Mouse (Mus musculus): ENCODE measurements around the gene Tmem175. TPM values are rescaled to one million over a fixed set of nuclear protein-coding genes. Genes with fewer than 3 reads are reported as not detected.

Gene Tmem175
- polyA plus RNA-seq, 1 experiment from 2014 or later: 7.3 TPM

DNA sequence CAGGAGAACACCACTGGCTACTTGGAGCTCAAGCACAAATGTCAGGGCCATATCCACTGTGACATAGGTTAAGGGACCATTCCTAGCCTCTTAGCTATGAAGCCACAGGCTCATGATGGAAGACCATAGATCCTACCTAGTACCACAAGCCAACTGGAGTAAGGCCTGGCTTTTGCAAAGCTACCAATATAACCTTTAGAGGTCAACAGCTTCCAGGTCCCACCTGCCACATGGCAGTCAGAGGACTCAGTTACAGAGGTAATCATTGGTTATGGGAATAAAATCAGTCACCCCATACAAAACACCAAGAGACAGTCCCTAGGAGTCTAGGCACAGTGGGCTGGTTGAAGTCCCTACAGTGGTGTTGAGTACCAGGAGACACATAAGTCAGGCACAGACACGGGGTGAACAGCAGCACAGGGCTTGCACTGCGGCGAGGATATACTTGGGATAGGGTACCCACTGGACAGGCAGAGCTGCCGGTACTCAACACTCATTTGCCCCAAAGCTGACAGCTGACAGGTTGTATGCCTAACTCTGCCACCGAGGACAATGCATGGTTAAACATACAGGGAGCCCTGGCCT, 21.7 kb downstream of the Tmem175 start:
- Histone ChIP-seq H3K27me3 (ENCODE audit: insufficient read depth, low read length) (no peaks in the 10 kb centered on the region), H3K27ac (ENCODE audit: low read depth) (no peak overlapping the region), H3K9ac (replicated peaks) (no peak overlapping the region), H3K36me3 (replicated peaks; ENCODE audit: insufficient read depth, low read length) (peaks cover 66% of the 10 kb centered on the region), H3K4me1 (ENCODE audit: insufficient read depth) (no peaks in the 10 kb centered on the region), H3K4me2 (ENCODE audit: low read depth, low read length) (no peak overlapping the region), H3K9me3 (ENCODE audit: low read length) (no peaks in the 10 kb centered on the region), H3K4me3 (ENCODE audit: low read depth, low read length) (no peak overlapping the region)
- TF ChIP-seq EP300 (IDR thresholded peaks at IDR 0.05; ENCODE audit: low read depth) (no peak), CTCF (IDR thresholded peaks at IDR 0.05; ENCODE audit: low read depth) (no peak)
- DNase-seq: no peak
- ATAC-seq: no peak
- WGBS (ENCODE audit: insufficient replicate concordance): 74% methylated on average over 5 of the region's 5 CpGs

DNA sequence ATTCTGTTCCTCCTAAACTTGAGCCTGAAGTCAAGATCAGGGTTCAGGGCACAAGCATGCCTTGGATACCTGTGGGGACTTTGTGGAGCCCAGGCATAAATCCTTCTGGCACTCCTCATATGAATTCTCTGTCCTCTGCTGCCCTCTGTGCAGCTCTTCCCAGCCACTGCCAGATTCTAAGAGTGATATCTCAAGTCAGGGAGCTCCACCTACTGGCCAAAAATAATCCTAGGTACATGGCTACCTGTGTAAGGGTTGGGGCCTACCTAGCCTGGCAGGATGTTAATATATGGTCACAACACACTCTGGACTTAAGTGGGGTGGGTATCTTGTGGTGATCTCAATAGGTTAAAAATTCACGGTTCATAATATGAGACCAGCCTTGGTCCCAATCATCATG, 22.3 kb downstream of the Tmem175 start:
- peak; percentile 78 for ATAC-seq
- H3K4me2 ChIP-seq (ENCODE audit: low read depth, low read length): no peak overlapping the region
- H3K36me3 ChIP-seq (replicated peaks; ENCODE audit: insufficient read depth, low read length): peaks cover 62% of the 10 kb centered on the region
- H3K9ac ChIP-seq (replicated peaks): no peak overlapping the region
- DNase-seq: peak; percentile 54
- peak; percentile 84 for TF ChIP-seq CTCF (IDR thresholded peaks at IDR 0.05; ENCODE audit: low read depth)
- no peak for TF ChIP-seq EP300 (IDR thresholded peaks at IDR 0.05; ENCODE audit: low read depth)
- WGBS (ENCODE audit: insufficient replicate concordance): 50% methylated on average over 1 of the region's 1 CpGs
- no peaks in the 10 kb centered on the region for H3K4me1 ChIP-seq (ENCODE audit: insufficient read depth)
- H3K27me3 ChIP-seq (ENCODE audit: insufficient read depth, low read length): no peaks in the 10 kb centered on the region
- H3K27ac ChIP-seq (ENCODE audit: low read depth): no peak overlapping the region
- H3K9me3 ChIP-seq (ENCODE audit: low read length): no peaks in the 10 kb centered on the region
- H3K4me3 ChIP-seq (ENCODE audit: low read depth, low read length): no peak overlapping the region

DNA sequence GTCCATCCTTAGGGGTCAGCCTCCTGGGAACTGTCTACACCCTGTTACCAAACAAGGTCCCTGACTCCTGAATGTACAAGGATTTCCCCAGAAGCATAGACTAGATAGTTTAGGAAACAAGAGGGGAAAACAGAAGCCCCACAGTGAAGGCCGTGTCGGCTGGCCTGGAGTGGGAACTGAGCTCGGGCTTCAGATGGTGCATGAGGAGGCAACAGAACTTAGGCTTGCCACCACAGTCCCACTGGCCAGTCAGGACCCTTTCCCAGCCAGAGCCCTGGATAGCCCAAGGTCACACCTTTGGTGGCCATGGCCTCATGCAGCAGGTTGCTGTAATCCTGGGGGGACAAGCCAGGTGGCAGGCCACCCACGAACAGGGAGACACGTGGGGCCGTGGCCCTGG, 23.8 kb downstream of the Tmem175 start:
- DNase-seq: no peak
- 80% methylated on average over 6 of the region's 6 CpGs for WGBS (ENCODE audit: insufficient replicate concordance)
- no peak for ATAC-seq
- no peak overlapping the region for H3K4me3 ChIP-seq (ENCODE audit: low read depth, low read length)
- H3K9me3 ChIP-seq (ENCODE audit: low read length): no peaks in the 10 kb centered on the region
- H3K36me3 ChIP-seq (replicated peaks; ENCODE audit: insufficient read depth, low read length): peaks cover 57% of the 10 kb centered on the region
- no peaks in the 10 kb centered on the region for H3K4me1 ChIP-seq (ENCODE audit: insufficient read depth)
- no peak overlapping the region for H3K4me2 ChIP-seq (ENCODE audit: low read depth, low read length)
- H3K9ac ChIP-seq (replicated peaks): no peak overlapping the region
- no peak overlapping the region for H3K27ac ChIP-seq (ENCODE audit: low read depth)
- no peaks in the 10 kb centered on the region for H3K27me3 ChIP-seq (ENCODE audit: insufficient read depth, low read length)
- TF ChIP-seq CTCF (IDR thresholded peaks at IDR 0.05; ENCODE audit: low read depth) (no peak), EP300 (IDR thresholded peaks at IDR 0.05; ENCODE audit: low read depth) (no peak)

DNA sequence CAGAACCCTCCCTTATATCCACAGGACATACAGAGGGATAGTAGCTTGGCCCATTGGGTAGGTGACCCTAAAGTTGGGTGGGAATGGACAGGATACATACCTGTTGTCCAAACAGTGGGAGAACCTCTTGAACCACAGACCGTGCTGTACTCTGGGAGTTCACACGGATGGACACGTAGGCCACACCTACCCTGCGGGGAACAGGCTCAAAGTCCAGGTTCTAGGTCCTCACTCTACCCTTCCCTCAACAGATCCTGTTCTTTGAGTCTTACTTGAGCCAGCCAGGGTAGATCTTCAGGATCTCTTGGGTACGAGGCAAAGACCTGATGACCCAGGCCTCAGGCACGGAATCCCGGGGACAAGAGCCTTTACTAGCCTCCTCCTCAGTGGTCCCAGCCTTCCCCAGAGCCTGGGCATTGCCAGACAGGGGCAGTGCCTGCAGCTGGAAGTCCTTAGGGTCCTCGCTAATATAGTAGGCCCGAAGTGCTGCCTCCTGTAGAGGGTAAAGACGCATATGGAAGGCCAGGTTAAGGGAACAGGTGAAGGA, 24.9 kb downstream of the Tmem175 start:
- Histone ChIP-seq H3K4me3 (ENCODE audit: low read depth, low read length) (no peak overlapping the region), H3K4me2 (ENCODE audit: low read depth, low read length) (no peak overlapping the region), H3K9me3 (ENCODE audit: low read length) (no peaks in the 10 kb centered on the region), H3K27ac (ENCODE audit: low read depth) (no peak overlapping the region), H3K36me3 (replicated peaks; ENCODE audit: insufficient read depth, low read length) (peaks cover 46% of the 10 kb centered on the region), H3K27me3 (ENCODE audit: insufficient read depth, low read length) (no peaks in the 10 kb centered on the region), H3K4me1 (ENCODE audit: insufficient read depth) (peaks cover 5% of the 10 kb centered on the region), H3K9ac (replicated peaks) (no peak overlapping the region)
- DNase-seq: no peak
- 80% methylated on average over 10 of the region's 10 CpGs for WGBS (ENCODE audit: insufficient replicate concordance)
- no peak for ATAC-seq
- TF ChIP-seq EP300 (IDR thresholded peaks at IDR 0.05; ENCODE audit: low read depth) (no peak), CTCF (IDR thresholded peaks at IDR 0.05; ENCODE audit: low read depth) (no peak)

DNA sequence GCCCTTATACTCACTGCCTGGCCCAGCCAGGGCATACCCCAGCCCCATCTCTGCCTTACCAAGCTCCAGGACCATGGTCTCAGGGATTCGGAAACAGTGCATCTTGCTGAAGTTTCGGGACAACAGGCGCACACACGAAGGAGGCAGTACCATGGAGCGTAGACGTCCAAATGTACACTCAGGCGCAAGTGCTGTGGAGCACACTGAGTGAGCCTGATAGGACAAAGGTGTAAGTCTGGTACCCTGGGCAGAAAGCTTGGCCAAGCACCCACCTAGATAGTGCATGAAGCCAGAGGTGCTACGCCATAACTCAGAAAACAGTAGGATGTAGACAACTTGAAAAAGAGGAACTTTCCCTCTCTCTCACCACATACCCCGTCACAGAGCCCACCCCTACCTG, 25.8 kb downstream of the Tmem175 start:
- Histone ChIP-seq H3K27me3 (ENCODE audit: insufficient read depth, low read length) (no peaks in the 10 kb centered on the region), H3K9me3 (ENCODE audit: low read length) (no peaks in the 10 kb centered on the region), H3K4me1 (ENCODE audit: insufficient read depth) (peaks cover 13% of the 10 kb centered on the region), H3K9ac (replicated peaks) (no peak overlapping the region), H3K4me2 (ENCODE audit: low read depth, low read length) (no peak overlapping the region), H3K36me3 (replicated peaks; ENCODE audit: insufficient read depth, low read length) (peaks cover 46% of the 10 kb centered on the region), H3K27ac (ENCODE audit: low read depth) (no peak overlapping the region), H3K4me3 (ENCODE audit: low read depth, low read length) (no peak overlapping the region)
- WGBS (ENCODE audit: insufficient replicate concordance): 90% methylated on average over 9 of the region's 9 CpGs
- TF ChIP-seq EP300 (IDR thresholded peaks at IDR 0.05; ENCODE audit: low read depth) (no peak), CTCF (IDR thresholded peaks at IDR 0.05; ENCODE audit: low read depth) (no peak)
- no peak for DNase-seq
- no peak for ATAC-seq

DNA sequence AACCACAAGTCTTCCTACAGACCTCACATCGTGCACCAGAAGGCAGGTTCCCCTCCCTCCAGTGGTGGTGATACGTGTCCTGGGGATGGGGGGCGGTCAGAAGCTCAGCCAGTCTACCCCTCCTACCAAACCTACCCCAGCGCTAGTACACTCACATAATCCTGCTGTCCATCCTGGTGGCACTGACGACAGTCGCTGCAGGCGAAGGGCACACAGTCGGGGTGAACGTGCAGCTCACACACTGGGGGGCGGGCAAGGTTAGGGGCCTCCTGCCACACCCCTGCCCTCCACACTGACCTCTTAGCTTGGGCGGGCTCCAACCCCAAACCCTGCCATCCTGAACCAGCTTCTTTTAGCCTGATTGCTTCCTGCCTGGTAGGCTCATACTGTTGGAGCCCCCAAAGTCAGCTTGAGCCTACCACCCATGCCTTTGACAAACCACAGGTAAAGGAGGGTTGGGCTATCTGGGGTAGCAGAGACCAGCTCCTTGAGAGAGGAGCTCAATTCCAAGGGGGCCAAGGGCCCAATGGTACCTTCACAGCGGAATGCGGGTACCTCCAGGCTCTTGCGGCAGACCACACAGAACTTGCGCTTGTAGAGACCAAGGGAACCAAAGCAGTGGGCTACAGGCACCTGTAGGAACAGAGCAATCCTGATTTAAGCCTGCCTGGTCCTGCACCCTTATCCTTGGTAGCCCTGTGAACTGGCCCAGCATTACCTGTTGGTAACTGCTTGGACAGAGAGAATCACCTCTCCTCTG, 26.5 kb downstream of the Tmem175 start:
- Histone ChIP-seq H3K4me1 (ENCODE audit: insufficient read depth) (peaks cover 17% of the 10 kb centered on the region), H3K4me2 (ENCODE audit: low read depth, low read length) (no peak overlapping the region), H3K4me3 (ENCODE audit: low read depth, low read length) (no peak overlapping the region), H3K9ac (replicated peaks) (no peak overlapping the region), H3K27me3 (ENCODE audit: insufficient read depth, low read length) (no peaks in the 10 kb centered on the region), H3K36me3 (replicated peaks; ENCODE audit: insufficient read depth, low read length) (peaks cover 46% of the 10 kb centered on the region), H3K27ac (ENCODE audit: low read depth) (no peak overlapping the region), H3K9me3 (ENCODE audit: low read length) (no peaks in the 10 kb centered on the region)
- DNase-seq (peak; percentile 10), ATAC-seq (no peak)
- WGBS (ENCODE audit: insufficient replicate concordance): 86% methylated on average over 15 of the region's 15 CpGs
- TF ChIP-seq CTCF (IDR thresholded peaks at IDR 0.05; ENCODE audit: low read depth): no peak
- TF ChIP-seq EP300 (IDR thresholded peaks at IDR 0.05; ENCODE audit: low read depth): no peak
